Mouse (Mus musculus) thymus, postnatal 4 days (tissue): ENCODE measurements at regions not wholly inside any gene's neighbourhood (a gene's known extent, or its start where the extent isn't known, plus 50 kb on each side); places are given as distances from the start of the nearest gene placed in this dataset.

Experiments
- DNase-seq: peaks from one replicate; pipeline ENCODE4 v3.0.0; 2021

DNA sequence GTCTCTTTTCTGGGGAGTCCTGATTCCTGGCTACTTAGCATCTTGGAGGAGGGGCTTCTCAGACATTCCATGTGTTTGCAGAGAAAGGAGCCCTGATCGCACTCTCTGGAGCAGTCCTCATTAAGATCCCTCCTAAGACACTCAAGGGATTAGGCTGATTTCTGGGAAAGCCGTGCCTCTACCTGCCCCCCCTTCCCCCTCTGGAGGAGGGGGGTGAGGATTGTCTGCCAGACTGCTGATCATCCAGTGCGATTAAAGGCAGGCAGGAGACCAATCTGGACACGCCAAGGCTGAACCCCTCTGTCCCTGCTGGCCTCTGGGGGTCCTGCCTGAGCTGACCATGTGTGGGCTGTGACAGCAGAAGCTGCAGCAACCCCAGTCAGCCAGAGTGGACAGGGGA lies 65.4 kb downstream of the Vegfa start:
- no peak for DNase-seq

DNA sequence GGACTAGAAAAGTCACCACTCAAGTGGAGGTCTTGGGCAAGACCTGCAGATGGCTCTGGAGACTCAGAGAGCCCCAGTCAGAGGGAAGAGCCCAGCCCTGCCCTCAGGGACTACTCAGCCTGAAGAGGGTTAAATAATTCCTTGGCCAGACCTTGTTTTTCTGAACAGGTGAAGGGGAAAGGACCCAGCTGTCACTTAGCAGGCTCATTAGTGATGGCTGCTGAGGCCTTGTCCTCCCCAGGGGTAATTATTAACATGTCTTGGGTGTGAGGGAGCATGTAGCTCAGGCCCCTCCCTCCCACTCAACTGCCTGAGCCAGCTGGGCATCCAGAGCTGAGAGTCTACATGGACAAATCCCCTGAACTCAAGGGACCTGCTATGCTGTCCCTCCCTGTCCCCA lies 68.1 kb downstream of the Vegfa start:
- no peak for DNase-seq

DNA sequence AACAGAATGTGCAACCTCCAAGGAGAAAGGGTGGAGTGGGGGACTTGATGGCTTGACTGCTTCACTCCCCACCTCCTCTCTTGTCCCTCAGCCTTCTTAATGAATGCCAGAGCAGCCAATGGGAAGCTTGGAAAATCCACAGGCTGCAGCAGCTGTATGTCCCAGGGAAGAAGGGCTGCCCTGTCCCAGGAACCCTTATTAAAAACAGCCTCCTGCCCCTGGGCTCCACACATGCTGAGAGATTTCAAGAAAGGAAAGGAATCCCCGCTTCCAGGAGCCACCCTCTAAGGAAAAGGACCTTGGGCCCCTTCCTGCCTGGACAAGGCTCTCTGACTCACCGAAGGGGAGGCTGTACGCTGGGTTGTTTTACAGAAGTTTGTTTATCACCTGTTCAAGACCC lies 68.8 kb downstream of the Vegfa start:
- no peak for DNase-seq

DNA sequence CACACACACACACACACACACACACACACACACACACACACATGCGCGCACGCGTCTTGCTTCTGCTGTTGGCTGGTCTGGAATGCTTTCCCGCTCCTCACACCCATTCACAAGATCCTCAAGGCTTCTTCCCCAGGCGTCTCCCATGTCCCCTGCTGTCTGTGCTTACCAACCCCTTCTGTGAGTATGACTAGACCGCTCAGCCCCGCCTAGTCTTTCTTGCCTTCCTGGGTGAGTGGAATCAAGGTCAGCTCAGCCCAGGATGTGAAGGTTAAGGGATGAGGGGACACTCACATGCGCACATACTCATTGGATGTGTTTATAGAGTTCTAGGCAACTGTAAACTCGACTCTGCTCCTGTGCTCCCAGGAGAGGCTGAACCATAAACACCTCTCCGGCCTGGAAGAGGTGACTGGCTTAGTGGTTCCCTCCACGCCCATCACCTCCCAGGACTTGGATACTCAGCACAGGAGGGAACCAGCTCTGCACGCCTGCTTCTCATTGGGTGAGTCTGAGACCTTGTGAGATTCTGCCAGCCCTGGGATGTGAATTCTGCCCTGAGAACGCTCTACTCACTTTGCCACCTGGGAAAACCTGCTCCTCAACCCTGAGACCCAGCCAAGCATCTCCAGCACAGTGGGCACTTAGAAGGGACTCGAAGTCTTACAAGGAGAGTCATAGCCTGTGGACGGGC lies 70.4 kb downstream of the Vegfa start:
- no peak for DNase-seq

DNA sequence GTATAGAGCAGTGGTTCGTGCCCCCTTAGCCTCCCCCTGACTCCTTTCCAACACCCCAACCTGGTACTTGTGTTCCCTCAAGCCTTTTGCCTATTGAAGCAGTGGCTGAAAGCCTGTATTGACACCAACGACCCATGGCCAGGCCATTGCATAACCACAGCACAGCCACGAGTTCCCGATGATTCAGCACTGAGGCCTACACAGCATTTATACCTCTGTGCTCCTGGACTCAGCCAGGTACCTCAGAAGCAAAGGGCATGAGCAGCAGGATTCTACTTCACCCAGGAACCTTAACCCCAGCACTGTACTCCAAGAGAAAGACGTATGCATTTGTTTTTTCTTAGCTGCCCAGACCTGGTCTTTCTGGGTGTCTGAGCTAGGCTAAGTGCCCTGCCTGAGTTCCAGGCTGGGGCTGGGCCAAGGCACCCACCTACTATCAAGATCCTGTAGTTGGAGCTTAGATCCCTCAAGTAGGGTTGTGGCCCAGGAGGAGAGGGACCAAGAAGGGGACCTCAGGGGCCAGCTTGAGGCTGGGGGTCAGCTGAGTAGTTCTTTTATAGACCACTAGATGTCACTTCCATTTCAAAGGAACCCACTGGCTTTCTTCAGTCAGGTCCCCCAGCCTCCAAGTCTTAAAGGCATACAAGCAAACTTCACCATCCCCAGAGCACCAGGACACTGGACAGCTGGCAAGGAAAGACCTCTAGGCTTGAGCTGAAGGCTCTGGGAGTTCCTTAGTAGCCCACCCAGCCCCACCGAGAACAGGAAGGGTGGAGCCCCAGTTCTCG lies 73.9 kb downstream of the Vegfa start:
- DNase-seq, result no peak

DNA sequence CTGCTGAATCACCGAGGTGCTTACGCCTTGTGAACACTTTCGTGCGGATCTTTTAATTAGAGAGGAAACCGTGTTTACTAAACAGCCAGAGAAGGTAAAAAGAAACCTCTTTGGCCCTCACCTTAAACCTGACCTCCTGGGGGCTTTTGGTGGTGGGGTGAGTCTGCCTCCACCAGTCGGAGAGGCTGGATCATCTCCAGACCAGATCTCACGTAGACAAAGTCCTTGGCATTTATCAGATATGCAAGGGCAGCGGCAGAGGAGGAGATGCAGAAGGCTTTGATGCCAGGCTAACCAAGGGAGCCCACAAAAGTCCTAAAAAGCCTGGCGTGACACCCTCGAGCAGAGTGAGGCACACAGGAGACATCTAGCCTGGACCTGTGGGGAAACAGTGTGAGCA lies 76.7 kb downstream of the Vegfa start:
- DNase-seq, result no peak

DNA sequence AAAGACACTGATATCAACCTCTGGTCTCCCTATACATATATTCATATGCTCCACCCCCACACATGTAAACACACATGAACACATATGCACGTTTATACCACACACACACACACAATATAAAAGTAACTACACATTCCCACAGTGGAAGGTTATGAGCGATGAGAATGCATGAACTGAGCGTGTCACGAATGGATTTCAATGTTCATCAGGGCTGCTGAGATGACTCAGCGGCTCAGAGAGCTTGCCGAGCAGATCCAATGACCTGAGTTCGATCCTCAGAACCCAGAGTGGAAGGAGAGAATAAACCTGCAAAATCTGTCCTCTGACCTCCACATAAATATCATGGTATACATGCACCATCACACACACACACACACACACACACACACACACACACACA lies 77.3 kb downstream of the Vegfa start:
- DNase-seq, result no peak

DNA sequence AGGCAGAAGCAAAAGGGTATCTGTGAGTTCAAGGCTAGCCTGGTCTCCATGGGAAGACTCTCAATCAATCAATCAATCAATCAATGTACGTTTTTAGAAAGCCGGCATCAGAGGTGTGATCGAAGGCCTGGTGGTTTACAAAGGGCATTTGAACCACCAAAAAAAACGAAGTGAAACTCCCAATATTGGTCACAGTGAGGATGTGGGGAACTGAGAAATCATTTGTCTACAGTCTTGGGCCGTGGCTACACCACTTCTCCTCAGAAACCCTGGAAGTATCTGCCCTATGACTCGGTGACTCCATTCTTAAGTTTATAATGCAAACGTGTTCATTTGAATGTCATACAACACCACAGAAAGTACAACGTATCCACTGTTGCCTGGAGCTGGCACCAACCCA lies 78.6 kb downstream of the Vegfa start:
- no peak for DNase-seq

DNA sequence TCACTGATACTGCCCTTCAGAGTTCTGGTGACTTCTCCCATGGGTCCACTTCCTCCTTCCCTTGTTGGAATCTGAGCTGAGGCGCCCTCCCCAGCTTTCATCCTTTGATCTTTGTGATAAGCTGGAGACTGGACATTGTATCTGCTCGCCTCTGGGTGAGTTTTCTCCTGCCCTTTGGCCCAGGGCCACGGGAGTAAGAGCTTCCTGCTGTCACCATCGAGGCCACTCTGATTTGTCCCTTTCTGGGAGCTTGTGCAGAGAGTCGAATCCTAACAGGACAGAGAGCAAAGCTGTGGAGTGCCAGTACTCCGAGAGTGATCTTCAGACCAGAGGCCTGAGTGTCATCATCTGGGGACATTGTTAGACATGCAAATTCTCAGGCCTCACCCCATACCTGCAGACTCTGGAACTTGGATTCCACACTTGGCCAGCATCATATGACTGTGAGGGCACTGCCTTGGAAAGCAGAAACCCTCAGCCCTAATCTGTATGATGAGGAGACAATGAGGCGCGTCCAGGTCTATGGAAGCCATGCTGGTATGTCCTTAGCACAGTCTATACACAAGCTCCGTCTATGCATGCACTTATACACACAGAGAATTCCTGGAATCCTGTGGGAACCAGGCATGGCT lies 81.5 kb downstream of the Vegfa start:
- no peak for DNase-seq

DNA sequence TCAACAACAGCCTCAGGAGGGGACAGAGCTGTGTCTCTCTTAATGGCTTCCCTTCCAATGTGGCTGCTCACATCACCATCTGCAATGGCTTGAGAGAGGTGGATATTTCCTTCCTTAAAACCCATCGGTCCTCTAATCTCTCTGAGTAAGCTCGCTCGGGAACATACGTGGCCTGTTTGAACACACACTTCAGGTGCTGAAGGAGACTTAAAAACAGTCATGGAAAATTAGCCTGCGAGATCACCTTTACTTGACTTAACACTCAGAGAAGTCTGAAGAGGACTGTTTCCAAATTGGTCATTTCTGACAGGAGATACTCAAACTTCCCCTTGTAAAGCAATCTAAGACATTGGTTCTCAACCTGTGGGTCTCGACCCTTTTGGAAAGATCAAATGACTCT lies 83.0 kb downstream of the Vegfa start:
- DNase-seq, result no peak

DNA sequence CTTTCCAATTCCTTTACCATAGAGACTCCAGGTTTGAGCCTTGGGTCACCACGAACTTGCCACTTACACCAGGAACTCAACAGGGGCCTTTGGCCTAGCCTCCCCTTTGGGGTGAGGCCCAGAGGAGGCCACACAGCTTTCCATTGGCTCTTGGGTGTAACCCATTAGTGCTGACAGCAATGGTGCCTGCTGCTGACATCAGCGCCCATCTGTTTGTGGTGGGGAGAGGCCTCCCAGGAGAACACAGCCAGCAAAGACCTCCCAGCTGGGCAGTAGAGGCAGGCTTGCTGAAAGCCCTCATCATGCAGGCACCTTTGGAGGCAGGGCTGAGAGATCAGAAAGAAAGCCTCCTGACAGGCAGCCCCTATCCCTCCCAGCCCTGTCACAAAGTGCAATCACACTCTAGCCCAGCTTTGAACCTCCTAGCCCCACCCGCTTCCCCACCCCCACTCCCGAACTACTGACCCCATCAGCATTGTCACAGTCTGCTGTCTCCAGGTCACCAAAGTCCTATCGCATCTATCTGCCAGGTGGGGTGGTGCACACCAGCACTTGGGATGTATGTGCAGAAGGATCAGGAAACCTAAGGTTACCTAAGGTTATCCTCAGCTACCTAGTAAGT lies 83.7 kb downstream of the Vegfa start:
- DNase-seq, result no peak

DNA sequence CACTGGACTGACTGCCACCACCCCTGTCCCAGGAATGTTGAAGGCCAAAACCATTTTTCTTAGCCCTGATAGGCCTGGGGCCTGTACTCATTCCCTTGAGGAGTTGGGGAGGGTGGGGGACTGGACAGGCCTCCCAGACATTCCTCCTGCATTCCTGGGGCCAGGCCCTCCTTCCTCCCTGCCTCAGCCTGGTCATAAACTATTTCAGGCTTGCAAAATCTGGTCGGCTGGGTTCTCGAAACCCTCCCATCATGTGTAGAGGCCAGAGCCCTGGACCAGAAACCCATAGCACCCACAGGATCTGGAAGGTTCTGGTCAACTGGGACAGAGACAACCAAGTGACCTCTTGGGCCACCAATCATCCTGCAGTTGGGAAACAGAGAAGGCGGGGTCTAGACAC lies 87.2 kb downstream of the Vegfa start:
- no peak for DNase-seq

DNA sequence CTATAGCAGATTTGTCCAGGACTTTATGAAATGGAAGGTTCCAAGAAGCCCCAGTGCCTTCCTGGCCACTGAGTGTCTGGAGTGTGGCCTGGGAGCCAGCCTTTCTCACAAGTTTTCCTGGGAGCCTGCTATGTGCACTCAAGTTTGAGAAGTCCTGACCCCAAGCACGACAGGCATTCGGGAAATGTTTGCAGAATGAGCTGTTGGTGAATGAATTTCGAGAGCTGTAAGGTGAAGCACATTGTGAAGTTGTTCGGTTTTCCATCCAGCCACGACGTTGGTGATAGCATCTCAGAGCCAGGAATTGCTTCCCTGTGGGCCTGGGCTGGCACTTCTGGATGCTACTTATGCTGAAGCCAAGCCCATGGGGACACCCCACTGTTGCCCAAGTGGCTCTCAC lies 88.9 kb downstream of the Vegfa start:
- DNase-seq, result no peak

DNA sequence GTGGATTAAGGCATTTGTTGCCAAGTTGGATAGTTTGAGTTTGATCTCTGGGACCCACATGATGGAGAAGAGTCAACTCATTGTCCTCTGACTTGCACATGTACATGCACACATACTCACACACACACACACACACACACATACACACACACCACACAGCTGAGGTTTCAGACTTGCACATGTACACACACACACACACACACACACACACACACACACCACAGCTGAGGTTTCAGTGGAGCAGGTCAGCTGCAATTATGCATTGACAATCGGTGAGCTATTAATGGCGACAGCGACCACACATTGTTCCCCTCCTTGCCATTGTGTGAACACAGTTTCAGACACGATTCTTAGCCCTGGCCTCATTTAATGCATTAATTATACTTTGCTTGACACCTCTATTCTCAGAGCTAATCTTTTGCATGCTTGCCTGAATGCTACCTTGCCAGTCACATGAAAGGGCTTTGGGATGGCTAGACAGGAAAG lies 90.2 kb downstream of the Vegfa start:
- no peak for DNase-seq

DNA sequence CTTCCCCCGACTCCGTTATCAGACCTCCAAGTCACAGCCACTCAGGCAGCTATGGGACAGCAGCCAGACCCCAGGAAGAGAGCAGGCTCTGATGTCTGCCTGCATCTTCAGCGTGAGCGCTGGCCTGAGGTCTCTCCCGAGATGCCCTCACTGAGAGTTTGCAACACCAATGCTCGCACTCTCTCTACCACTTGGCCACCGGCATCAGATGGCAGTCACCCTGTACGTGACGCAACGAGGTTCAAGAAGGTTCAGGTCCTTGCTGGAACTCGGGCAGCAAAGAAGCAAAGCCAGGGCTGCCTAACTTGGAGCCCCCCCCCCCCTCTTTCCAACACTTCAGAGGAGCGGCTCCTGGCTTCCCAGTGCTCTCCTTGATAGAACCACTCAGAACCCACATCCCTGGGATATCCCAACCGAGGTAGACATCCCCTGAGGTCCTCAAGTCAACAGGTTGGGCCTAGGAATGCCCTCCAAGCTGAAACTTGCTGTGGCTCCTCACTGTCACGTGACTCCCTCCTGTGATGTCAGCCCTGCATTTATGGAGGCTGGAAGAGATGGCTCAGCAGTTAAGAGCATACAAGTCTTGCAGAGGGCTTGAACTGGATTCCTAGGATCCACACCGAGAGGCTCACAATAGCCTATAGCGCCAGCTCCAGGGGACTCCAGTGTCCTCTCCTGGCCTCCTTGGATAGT lies 91.9 kb downstream of the Vegfa start:
- no peak for DNase-seq

DNA sequence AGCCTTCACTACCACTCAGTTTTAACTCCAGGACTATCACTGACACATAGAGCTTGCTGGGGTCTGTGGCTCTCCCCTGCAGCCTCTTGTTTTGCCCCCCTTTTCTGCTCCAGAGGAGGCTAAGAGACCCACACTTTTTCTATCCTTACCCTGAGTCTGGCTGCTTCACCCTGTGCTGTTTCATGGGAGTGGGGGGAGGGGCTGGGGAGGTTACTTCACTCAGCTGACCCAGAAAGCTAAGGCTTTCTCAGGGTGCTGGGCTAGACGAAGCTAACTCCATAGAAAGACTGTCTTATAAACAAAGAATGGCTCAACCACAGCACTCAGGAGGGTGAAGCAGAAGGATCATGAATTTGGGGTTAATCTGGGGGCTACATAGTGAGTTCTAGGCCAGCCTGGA lies 93.9 kb downstream of the Vegfa start:
- DNase-seq, result no peak

DNA sequence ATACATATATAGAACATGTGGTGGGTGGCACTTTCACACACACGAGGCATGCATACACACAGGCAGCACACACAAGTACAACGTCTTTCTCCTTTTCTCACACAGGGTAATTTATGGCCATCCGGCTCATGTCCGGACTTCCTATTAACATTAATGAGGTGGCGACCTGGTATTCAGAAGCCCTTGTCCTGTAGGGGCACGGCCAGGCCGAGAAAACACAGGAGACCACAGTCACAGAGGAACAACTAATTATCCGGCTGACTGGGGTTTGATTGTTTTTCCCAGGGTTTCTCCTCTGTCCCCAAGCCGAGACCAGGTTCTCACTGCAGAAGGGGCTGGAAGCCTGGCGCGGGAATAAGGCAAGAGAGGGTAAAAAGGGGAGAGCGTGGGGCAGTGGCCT lies 95.6 kb downstream of the Vegfa start:
- no peak for DNase-seq

DNA sequence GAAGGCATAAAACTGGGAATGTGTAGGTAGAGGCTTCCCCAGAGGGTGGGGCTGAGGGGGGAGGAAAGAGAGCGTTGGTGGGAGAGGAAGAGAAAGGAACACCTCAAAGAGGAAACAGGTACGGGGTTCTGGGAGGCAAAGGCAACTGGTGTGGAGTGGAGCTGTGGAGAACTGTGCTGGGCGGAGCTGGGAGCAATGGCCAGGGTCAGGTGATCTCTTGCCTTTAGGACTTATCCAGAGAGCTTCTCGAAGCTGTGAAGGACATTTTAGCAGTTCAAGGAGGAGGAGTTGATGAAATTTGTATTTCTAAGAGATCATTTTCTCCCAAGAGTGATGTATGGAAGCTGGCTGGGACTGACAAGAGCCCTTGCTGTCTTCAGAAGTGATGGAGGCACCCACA lies 96.9 kb downstream of the Vegfa start:
- no peak for DNase-seq

DNA sequence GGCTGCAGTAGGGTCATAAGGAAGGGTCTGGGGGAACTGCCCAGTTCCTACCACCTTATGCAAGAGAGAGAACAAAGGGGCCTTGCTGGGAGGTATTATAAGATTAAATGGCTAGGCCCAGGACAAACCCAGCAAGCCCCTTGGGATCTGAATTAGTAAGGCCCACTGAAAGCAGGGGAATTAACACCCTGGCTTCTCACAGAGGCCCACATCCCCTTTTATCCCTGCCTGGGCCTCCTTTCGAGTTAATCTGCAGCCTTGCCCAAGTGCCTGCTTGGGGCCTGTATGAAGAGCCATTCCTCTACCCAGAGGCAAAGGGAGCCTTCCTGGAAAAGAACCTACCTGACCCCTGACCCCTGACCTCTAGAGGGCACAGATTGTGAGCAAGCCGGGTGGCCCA lies 98.2 kb downstream of the Vegfa start:
- DNase-seq, result no peak

DNA sequence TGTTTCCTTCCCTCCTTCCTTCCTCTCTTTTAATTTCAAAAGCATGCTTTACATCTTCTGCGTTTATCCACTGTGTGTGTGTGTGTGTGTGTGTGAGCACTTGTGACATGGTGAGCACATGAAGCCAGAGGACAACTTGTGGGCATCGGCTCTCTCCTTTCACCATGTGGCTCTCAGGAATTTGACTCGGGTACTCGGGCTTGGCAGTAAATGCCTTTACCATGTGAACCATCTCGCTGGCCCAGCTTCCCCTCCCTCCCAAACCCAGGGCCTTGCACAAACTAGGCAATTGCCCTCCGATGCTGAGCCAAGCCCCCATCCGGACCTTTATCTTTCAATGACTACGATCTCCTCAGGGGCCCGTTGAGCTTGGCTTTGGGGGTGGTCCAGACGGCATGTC lies 99.1 kb downstream of the Vegfa start:
- DNase-seq, result no peak

DNA sequence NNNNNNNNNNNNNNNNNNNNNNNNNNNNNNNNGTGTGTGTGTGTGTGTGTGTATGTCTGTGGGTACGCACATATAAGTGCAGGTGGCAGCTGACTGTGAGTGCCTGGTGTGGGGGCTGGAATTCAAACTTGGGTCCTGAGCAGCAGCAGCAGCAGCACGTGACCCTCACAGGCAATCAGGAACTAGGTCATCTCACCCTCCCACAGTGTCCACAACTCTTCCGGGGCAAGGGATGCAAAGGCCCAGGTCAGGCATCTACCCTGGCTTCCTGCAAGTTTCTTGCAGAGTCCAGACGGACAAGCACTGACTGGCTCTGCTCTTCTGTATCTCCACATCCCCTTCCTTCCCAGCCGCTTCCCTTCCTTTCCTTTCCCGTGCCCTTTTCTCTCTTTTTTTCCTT lies 99.6 kb downstream of the Vegfa start:
- no peak for DNase-seq

DNA sequence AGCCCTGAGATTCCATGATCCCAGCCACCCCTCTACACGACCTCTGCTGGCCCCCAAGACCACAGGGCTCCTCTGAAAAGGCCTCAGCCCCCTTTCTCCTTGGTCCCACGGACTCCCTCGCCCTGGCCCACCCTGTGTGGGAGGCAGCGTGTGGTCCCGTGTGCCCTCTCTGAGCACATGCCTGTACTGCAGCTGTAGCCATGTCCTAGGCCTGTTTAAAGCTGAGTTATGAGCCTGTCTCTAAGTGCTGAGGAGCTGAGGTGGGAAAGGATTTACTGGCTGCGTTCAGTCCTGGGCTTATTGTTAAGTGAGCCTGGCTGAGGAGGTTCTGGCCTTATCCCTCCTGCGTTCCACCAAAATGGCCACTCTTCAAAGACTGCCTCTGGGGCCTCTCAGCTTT lies 102.6 kb downstream of the Vegfa start:
- DNase-seq, result no peak

DNA sequence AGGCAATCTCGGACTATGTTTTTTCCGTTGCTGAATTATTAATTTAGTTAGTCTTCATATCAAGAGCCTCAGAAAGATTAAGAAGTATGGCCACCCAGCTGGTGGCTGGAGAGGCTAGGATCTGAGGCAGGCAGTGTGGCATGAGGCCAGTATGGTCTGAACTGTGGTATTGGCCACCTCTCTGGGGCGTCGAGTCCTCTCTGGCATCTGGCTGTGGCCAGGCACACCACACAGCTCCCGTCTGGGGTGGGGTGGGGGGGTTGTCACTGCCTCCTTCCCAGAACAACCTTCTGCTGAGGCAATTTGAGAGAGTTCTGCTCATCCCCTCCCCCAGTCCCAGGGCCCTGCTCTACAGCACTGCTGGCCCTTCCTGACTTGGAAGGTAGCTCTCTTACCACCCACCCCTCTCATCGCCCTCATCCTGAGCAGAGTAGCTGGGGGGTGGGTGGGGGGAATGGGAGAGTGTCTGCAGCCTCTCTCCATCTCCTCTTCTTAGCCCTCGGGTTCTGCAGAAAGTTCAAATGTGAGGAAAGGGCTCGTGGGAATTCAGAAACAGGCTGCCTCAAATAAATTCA lies 103.2 kb downstream of the Vegfa start:
- no peak for DNase-seq
